Mouse (Mus musculus) ES-E14 (cell line): ENCODE results near the gene Slc5a12.

ENCODE experiments used
- CHD2 ChIP-seq: IDR thresholded peaks from 2 replicates; pipeline ENCODE4 v1.6.1; 2014; ENCODE audit warnings: mild to moderate bottlenecking, low read depth, low read length, inconsistent platforms
- HCFC1 ChIP-seq: IDR thresholded peaks from 2 replicates; pipeline ENCODE4 v1.6.1; 2012; ENCODE audit warnings: low read length, inconsistent platforms, borderline replicate concordance; ENCODE audit not compliant: insufficient read depth
- MAFK ChIP-seq: IDR thresholded peaks from 2 replicates; pipeline ENCODE4 v1.6.1; 2014; ENCODE audit warnings: mild to moderate bottlenecking, low read depth, low read length, inconsistent platforms; ENCODE audit not compliant: insufficient read depth
- ZC3H11A ChIP-seq: IDR thresholded peaks from 2 replicates; pipeline ENCODE4 v1.6.1; 2012; ENCODE audit warnings: low read depth, mild to moderate bottlenecking, inconsistent platforms, low read length, borderline replicate concordance
- ZNF384 ChIP-seq: IDR thresholded peaks from 2 replicates; pipeline ENCODE4 v1.6.1; 2012; ENCODE audit warnings: low read depth, low read length, inconsistent platforms

DNA sequence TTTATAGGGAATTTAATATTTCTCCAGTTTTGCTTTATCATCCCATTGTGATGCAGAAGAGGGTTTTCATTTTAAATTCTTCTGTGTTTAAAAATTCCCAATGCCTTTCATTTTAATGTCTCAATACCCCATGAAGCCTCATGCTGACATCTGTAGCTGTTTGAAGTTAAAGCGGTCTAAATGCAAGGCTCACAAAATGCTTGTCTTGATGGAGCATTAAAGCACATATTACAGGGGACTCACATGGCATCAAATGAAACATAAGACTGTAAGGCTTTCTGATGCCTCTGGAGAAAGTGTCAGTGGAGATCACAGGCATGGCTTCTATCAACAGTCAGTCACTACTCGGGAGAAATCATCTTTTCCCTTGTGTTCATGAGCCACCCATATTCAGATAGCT, 34.5 kb upstream of the Slc5a12 start:
- TF ChIP-seq MAFK = no peak
- TF ChIP-seq ZNF384 = no peak
- no peak for TF ChIP-seq HCFC1
- TF ChIP-seq ZC3H11A = no peak
- no peak for TF ChIP-seq CHD2
